Mouse (Mus musculus) Muller cell, postnatal 12 days (primary cell): ENCODE data around the gene Srprb.

Source experiments
- DNase-seq: peaks from one replicate; pipeline ENCODE4 v3.0.0-alpha.2; 2015; ENCODE audit errors: inconsistent ontology term

Srprb gene

GRCm38 (mm10) chr9:103201561-103202260 lies at the start of gene Srprb:
Gene Srprb (minus strand): TSS chr9:103202137.
- DNase-seq: peak; percentile 96

- no peak for DNase-seq
Observed at GRCm38 (mm10) chr9:103248618-103249017, 46.7 kb upstream of the Srprb start.

- DNase-seq: no peak
Observed at GRCm38 (mm10) chr9:103246526-103247168, 44.7 kb upstream of the Srprb start.

GRCm38 (mm10) chr9:103243640-103244039 lies 41.7 kb upstream of the Srprb start:
- DNase-seq: no peak

- no peak for DNase-seq
Observed at GRCm38 (mm10) chr9:103241206-103241605, 39.3 kb upstream of the Srprb start.

GRCm38 (mm10) chr9:103239471-103239870 lies 37.5 kb upstream of the Srprb start:
- no peak for DNase-seq

GRCm38 (mm10) chr9:103234565-103235165 lies 32.7 kb upstream of the Srprb start:
- peak; percentile 80 for DNase-seq

- peak; percentile 24 for DNase-seq
Observed at GRCm38 (mm10) chr9:103234059-103234458, 32.1 kb upstream of the Srprb start.

GRCm38 (mm10) chr9:103233006-103233395 lies 31.1 kb upstream of the Srprb start:
- no peak for DNase-seq

GRCm38 (mm10) chr9:103232232-103233005 lies 30.5 kb upstream of the Srprb start:
- DNase-seq: no peak

GRCm38 (mm10) chr9:103230151-103230951 lies 28.4 kb upstream of the Srprb start, which contains the start of the genes Gm20425 and Trf:
Gene Gm20425 (minus strand): TSS chr9:103230307.
Gene Trf (minus strand): TSS chr9:103230444.
- peak; percentile 79 for DNase-seq

- DNase-seq: no peak
Observed at GRCm38 (mm10) chr9:103229037-103229867, 27.3 kb upstream of the Srprb start.

- DNase-seq: no peak
Observed at GRCm38 (mm10) chr9:103228370-103229003, 26.6 kb upstream of the Srprb start.

GRCm38 (mm10) chr9:103227760-103228159 lies 25.8 kb upstream of the Srprb start:
- no peak for DNase-seq

- DNase-seq: no peak
Observed at GRCm38 (mm10) chr9:103226806-103227205, 24.9 kb upstream of the Srprb start.

GRCm38 (mm10) chr9:103225464-103225863 lies 23.5 kb upstream of the Srprb start:
- peak; percentile 29 for DNase-seq

GRCm38 (mm10) chr9:103224721-103225120 lies 22.8 kb upstream of the Srprb start:
- DNase-seq: no peak

- DNase-seq: no peak
Observed at GRCm38 (mm10) chr9:103214281-103214680, 12.3 kb upstream of the Srprb start.

GRCm38 (mm10) chr9:103213631-103214030 lies 11.7 kb upstream of the Srprb start:
- no peak for DNase-seq
